Mouse (Mus musculus) MEL (cell line): ENCODE results near the gene Ecm2. TPM values are rescaled to one million over a fixed set of nuclear protein-coding genes. Genes with fewer than 3 reads are reported as not detected.
A peak's percentile ranks its signal among the peaks of the same experiment; 100 is the strongest.

ENCODE experiments used
- DNase-seq: peaks from one replicate; pipeline ENCODE4 v3.0.0; 2011; ENCODE audit warnings: low read depth, low spot score
- H3K27ac ChIP-seq: 2 replicates; pipeline ENCODE4 v1.5.1; 2012; ENCODE audit warnings: low read depth, mild to moderate bottlenecking, control low read depth, low read length, moderate library complexity; ENCODE audit not compliant: control insufficient read depth
- H3K27me3 ChIP-seq, 2 experiments: fragments of 150-350 bp in 1 of 2; sonication (generic) in 1 of 2; 2 replicates each; pipeline ENCODE4 v1.6.1; 2012; ENCODE audit warnings: low read length in 2 of 2, mild to moderate bottlenecking in 2 of 2, improper control_type of control experiment in 1 of 2, moderate library complexity in 1 of 2; ENCODE audit not compliant: insufficient read depth in 2 of 2, control insufficient read depth in 1 of 2
- H3K36me3 ChIP-seq, 2 experiments: 2 replicates each; pipeline ENCODE4 v1.6.1; 2012 to 2014; ENCODE audit warnings: low read length in 2 of 2, improper control_type of control experiment in 1 of 2, inconsistent platforms in 1 of 2, mild to moderate bottlenecking in 1 of 2; ENCODE audit not compliant: insufficient read depth in 2 of 2, control insufficient read depth in 1 of 2
- H3K4me1 ChIP-seq, 2 experiments: fragments of 150-350 bp in 1 of 2; sonication (generic) in 1 of 2; 2 replicates each; pipeline ENCODE4 v1.6.1; 2012; ENCODE audit warnings: low read length in 2 of 2, improper control_type of control experiment in 1 of 2, mild to moderate bottlenecking in 1 of 2; ENCODE audit not compliant: insufficient read depth in 2 of 2, control insufficient read depth in 1 of 2
- H3K4me3 ChIP-seq, 2 experiments: fragments of 150-350 bp in 1 of 2; sonication (generic) in 1 of 2; 2 replicates each; pipeline ENCODE4 v1.5.1; 2012; ENCODE audit warnings: low read depth in 2 of 2, low read length in 2 of 2, mild to moderate bottlenecking in 2 of 2, moderate library complexity in 2 of 2, control low read depth in 1 of 2, improper control_type of control experiment in 1 of 2; ENCODE audit not compliant: control insufficient read depth in 1 of 2, insufficient read depth in 1 of 2
- H3K79me2 ChIP-seq: 2 replicates; pipeline ENCODE4 v1.6.1; 2012; ENCODE audit warnings: mild to moderate bottlenecking, low read length, moderate library complexity; ENCODE audit not compliant: control insufficient read depth, poor library complexity, insufficient read depth
- H3K9ac ChIP-seq: 2 replicates; pipeline ENCODE4 v1.6.1; 2012; ENCODE audit warnings: low read depth, mild to moderate bottlenecking, control low read depth, low read length, moderate library complexity; ENCODE audit not compliant: control insufficient read depth, poor library complexity, severe bottlenecking
- H3K9me3 ChIP-seq: fragments of 150-350 bp; sonication (generic); replicated peaks from 2 replicates; pipeline ENCODE4 v1.6.1; 2012; ENCODE audit warnings: mild to moderate bottlenecking, low read length, improper control_type of control experiment, moderate library complexity; ENCODE audit not compliant: insufficient read depth
- BHLHE40 ChIP-seq: IDR thresholded peaks from 2 replicates; pipeline ENCODE4 v1.6.1; 2012; ENCODE audit warnings: low read depth, mild to moderate bottlenecking, inconsistent platforms, low read length, improper control_type of control experiment, borderline replicate concordance
- CHD2 ChIP-seq: IDR thresholded peaks from 2 replicates; pipeline ENCODE4 v1.6.1; 2011; ENCODE audit warnings: low read length, improper control_type of control experiment
- CTCF ChIP-seq, 3 experiments: IDR thresholded peaks in 2 of 3; conservative IDR thresholded peaks in 1 of 3; 2 replicates each; pipeline ENCODE4 v1.5.1; 2011 to 2012; ENCODE audit warnings: low read length in 3 of 3, low read depth in 2 of 3, mild to moderate bottlenecking in 2 of 3, improper control_type of control experiment in 1 of 3, inconsistent platforms in 1 of 3, mixed read lengths in 1 of 3, moderate library complexity in 1 of 3; ENCODE audit not compliant: control insufficient read depth in 1 of 3, insufficient read depth in 1 of 3, poor library complexity in 1 of 3, severe bottlenecking in 1 of 3
- ELF1 ChIP-seq: IDR thresholded peaks from 2 replicates; pipeline ENCODE4 v1.6.1; 2014; ENCODE audit warnings: low read depth, mild to moderate bottlenecking, inconsistent platforms, low read length, improper control_type of control experiment, moderate library complexity
- EP300 ChIP-seq, 2 experiments: IDR thresholded peaks; 2 replicates each; pipeline ENCODE4 v1.6.1; 2011; ENCODE audit warnings: improper control_type of control experiment in 2 of 2, low read length in 2 of 2, low read depth in 1 of 2, mild to moderate bottlenecking in 1 of 2
- ETS1 ChIP-seq: IDR thresholded peaks from 2 replicates; pipeline ENCODE4 v1.6.1; 2012; ENCODE audit warnings: low read depth, mild to moderate bottlenecking, inconsistent platforms, low read length, improper control_type of control experiment, moderate library complexity
- GABPA ChIP-seq: IDR thresholded peaks from 2 replicates; pipeline ENCODE4 v1.6.1; 2012; ENCODE audit warnings: low read depth, mild to moderate bottlenecking, inconsistent platforms, low read length, improper control_type of control experiment, moderate library complexity
- GATA1 ChIP-seq: IDR thresholded peaks from 2 replicates; pipeline ENCODE4 v1.6.1; 2011; ENCODE audit warnings: low read depth, low read length, improper control_type of control experiment
- HCFC1 ChIP-seq: IDR thresholded peaks from 2 replicates; pipeline ENCODE4 v1.6.1; 2012; ENCODE audit warnings: low read depth, mild to moderate bottlenecking, inconsistent platforms, low read length, improper control_type of control experiment, moderate library complexity
- MAFK ChIP-seq: IDR thresholded peaks from 2 replicates; pipeline ENCODE4 v1.6.1; 2011; ENCODE audit warnings: low read depth, mild to moderate bottlenecking, low read length, improper control_type of control experiment, borderline replicate concordance
- MEF2A ChIP-seq: IDR thresholded peaks from 2 replicates; pipeline ENCODE4 v1.6.1; 2014; ENCODE audit warnings: low read depth, mild to moderate bottlenecking, inconsistent platforms, low read length, improper control_type of control experiment; ENCODE audit not compliant: poor library complexity, insufficient replicate concordance, severe bottlenecking; ENCODE audit errors: extremely low read depth
- MYB ChIP-seq: IDR thresholded peaks from 2 replicates; pipeline ENCODE4 v1.6.1; 2011; ENCODE audit warnings: mild to moderate bottlenecking, low read depth, low read length, improper control_type of control experiment
- NRF1 ChIP-seq: IDR thresholded peaks from 2 replicates; pipeline ENCODE4 v1.6.1; 2014; ENCODE audit warnings: low read depth, mild to moderate bottlenecking, inconsistent platforms, low read length, improper control_type of control experiment, moderate library complexity; ENCODE audit not compliant: poor library complexity, insufficient read depth, severe bottlenecking
- POLR2AphosphoS5 ChIP-seq: IDR thresholded peaks from 2 replicates; pipeline ENCODE4 v1.6.1; 2012; ENCODE audit warnings: low read depth, borderline replicate concordance, mild to moderate bottlenecking, inconsistent platforms, low read length, moderate library complexity, mixed read lengths
- RCOR1 ChIP-seq: IDR thresholded peaks from 2 replicates; pipeline ENCODE4 v1.6.1; 2012; ENCODE audit warnings: low read depth, mild to moderate bottlenecking, inconsistent platforms, low read length, improper control_type of control experiment
- SIN3A ChIP-seq: IDR thresholded peaks from 2 replicates; pipeline ENCODE4 v1.6.1; 2012; ENCODE audit warnings: low read length, improper control_type of control experiment, inconsistent platforms
- TAL1 ChIP-seq: IDR thresholded peaks from 2 replicates; pipeline ENCODE4 v1.6.1; 2012; ENCODE audit warnings: mild to moderate bottlenecking, inconsistent platforms, low read length, moderate library complexity, mixed read lengths
- TCF12 ChIP-seq: IDR thresholded peaks from 2 replicates; pipeline ENCODE4 v1.6.1; 2014; ENCODE audit warnings: low read depth, mild to moderate bottlenecking, inconsistent platforms, low read length, improper control_type of control experiment, moderate library complexity
- USF1 ChIP-seq: IDR thresholded peaks from 2 replicates; pipeline ENCODE4 v1.6.1; 2014; ENCODE audit warnings: low read depth, mild to moderate bottlenecking, inconsistent platforms, low read length, improper control_type of control experiment, moderate library complexity
- USF2 ChIP-seq, 2 experiments: IDR thresholded peaks; 2 replicates each; pipeline ENCODE4 v1.6.1; 2011 to 2012; ENCODE audit warnings: improper control_type of control experiment in 2 of 2, low read length in 2 of 2, borderline replicate concordance in 1 of 2, inconsistent platforms in 1 of 2, low read depth in 1 of 2, mild to moderate bottlenecking in 1 of 2; ENCODE audit not compliant: insufficient read depth in 1 of 2
- ZKSCAN1 ChIP-seq: IDR thresholded peaks from 2 replicates; pipeline ENCODE4 v1.6.1; 2012; ENCODE audit warnings: low read depth, mild to moderate bottlenecking, inconsistent platforms, low read length, improper control_type of control experiment, moderate library complexity
- ZNF384 ChIP-seq: IDR thresholded peaks from 2 replicates; pipeline ENCODE4 v1.6.1; 2012; ENCODE audit warnings: low read depth, mild to moderate bottlenecking, inconsistent platforms, low read length, improper control_type of control experiment
- polyA plus RNA-seq, 2 experiments: library from polyadenylated mRNA; stranded (reverse) in 1 of 2; unstranded in 1 of 2; fragments of >175 nt in 1 of 2; fragments of >200 nt in 1 of 2; gene quantifications; 2 replicates each; pipeline versions ENCODE4 v1.2.1 to v1.2.4; 2012; ENCODE audit warnings: low replicate concordance in 2 of 2, low read depth in 1 of 2; ENCODE audit not compliant: insufficient read length in 2 of 2, insufficient read depth in 1 of 2, missing spikeins in 1 of 2
- total RNA-seq: library from RNA; depleted of rRNA; stranded (reverse); fragments of 300-350 nt; gene quantifications from 2 replicates; pipeline ENCODE4 v1.2.3, GENCODE M21; 2012

Ecm2 gene
- total and polyA plus RNA-seq, 3 experiments, result 0.04 to 0.08 TPM; not detected in 1

DNA sequence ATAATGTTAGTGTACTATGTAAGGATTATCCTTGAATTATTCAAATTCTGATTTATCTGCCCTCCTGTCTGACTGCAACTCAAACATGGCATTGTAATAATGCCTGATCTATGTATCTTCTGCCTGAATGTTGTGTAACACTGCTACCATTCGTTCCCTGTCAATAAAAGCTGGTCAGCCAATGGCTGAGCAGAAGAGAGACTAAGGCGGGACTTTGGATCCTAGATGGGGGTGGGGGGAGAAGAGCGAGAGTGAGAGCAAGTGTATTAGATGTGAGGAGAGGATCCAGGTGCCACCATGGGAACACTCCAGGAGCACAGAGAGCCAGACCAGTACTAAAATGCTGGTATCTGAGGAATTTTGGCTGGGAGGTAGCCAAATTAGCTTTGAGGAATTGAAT, 65.8 kb downstream of the Ecm2 start:
- no peak for TF ChIP-seq CTCF (IDR thresholded peaks at IDR 0.05 in 2 of 3, conservative IDR thresholded peaks at IDR 0.05 in 1 of 3; ENCODE audit: control insufficient read depth in 1 of 3, insufficient read depth in 1 of 3, low read depth in 2 of 3, low read length in 3 of 3, poor library complexity in 1 of 3, severe bottlenecking in 1 of 3)
- TF ChIP-seq CHD2, result no peak
- no peak for TF ChIP-seq ETS1
- TF ChIP-seq GATA1, result no peak
- no peak for TF ChIP-seq USF2 (IDR thresholded peaks at IDR 0.05; ENCODE audit: borderline replicate concordance in 1 of 2, insufficient read depth in 1 of 2, low read depth in 1 of 2, low read length in 2 of 2)
- Histone ChIP-seq H3K79me2 (no peaks in the 10 kb centered on the region), H3K27ac (no peak overlapping the region), H3K9me3 (no peaks in the 10 kb centered on the region), H3K9ac (no peak overlapping the region), H3K27me3 (no peaks in the 10 kb centered on the region), H3K4me3 (no peak overlapping the region), H3K4me1 (peaks cover 10 to 20% of the 10 kb centered on the region in 2 experiments), H3K36me3 (peaks cover 0 to 22% of the 10 kb centered on the region in 2 experiments; a peak in 2 of 4 replicates)
- no peak for DNase-seq

DNA sequence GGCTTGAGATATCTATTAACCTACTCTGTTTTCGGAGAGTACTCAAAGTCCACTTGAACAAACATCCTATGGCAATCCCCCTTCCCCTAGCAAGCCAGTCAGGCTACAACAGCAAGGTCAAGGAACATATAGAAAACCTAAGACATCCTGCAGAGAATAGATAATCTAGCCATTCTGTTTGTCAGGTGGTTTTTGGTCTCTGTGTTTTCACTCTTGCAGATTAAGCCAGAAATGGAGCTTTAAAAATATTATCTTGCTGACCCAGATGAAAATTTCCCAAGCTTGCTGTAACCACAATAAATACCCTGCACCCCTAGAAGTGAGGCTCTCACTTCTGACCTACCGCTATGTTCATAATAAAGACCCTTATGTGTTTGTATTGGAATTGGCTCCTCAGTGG, 66.8 kb downstream of the Ecm2 start:
- H3K27me3 ChIP-seq, result no peaks in the 10 kb centered on the region
- peak; percentile 65; the same call in 1 of the 2 replicates for TF ChIP-seq USF1
- TF ChIP-seq GATA1, result peak; percentile 94
- TF ChIP-seq MEF2A, result peak; percentile 64; the same call in 1 of the 2 replicates
- TF ChIP-seq NRF1, result no peak
- TF ChIP-seq CHD2, result peak; percentile 50
- 0 out of 2 replicates have a peak, but pooled peaks have one; percentile 29 for TF ChIP-seq ELF1
- peak; percentile 99 for TF ChIP-seq TCF12
- peak; percentile 40; the same call in 1 of the 2 replicates for TF ChIP-seq MAFK
- TF ChIP-seq ZKSCAN1, result no peak
- TF ChIP-seq TAL1, result peak; percentile 97
- peak; percentile 96 to 97 for TF ChIP-seq EP300 (IDR thresholded peaks at IDR 0.05; ENCODE audit: low read depth in 1 of 2, low read length in 2 of 2)
- no peak for TF ChIP-seq GABPA
- peak; percentile 58 for TF ChIP-seq SIN3A
- TF ChIP-seq CTCF (IDR thresholded peaks at IDR 0.05 in 2 of 3, conservative IDR thresholded peaks at IDR 0.05 in 1 of 3; ENCODE audit: control insufficient read depth in 1 of 3, insufficient read depth in 1 of 3, low read depth in 2 of 3, low read length in 3 of 3, poor library complexity in 1 of 3, severe bottlenecking in 1 of 3), result no peak
- peak; percentile 95 for TF ChIP-seq ETS1
- 0 out of 2 replicates have a peak, but pooled peaks have one; percentile 17 for TF ChIP-seq HCFC1
- TF ChIP-seq POLR2AphosphoS5, result no peak
- TF ChIP-seq ZNF384, result 0 out of 2 replicates have a peak, but pooled peaks have one; percentile 16
- TF ChIP-seq MYB, result 0 out of 2 replicates have a peak, but pooled peaks have one; percentile 35
- TF ChIP-seq RCOR1, result peak; percentile 87
- TF ChIP-seq BHLHE40, result peak; percentile 65
- peaks cover 10 to 20% of the 10 kb centered on the region in 2 experiments for H3K4me1 ChIP-seq
- no peak overlapping the region for H3K4me3 ChIP-seq
- no peak overlapping the region for H3K9ac ChIP-seq
- H3K9me3 ChIP-seq, result no peaks in the 10 kb centered on the region
- peak; percentile 75 for DNase-seq
- peaks cover 0 to 22% of the 10 kb centered on the region in 2 experiments; a peak in 2 of 4 replicates for H3K36me3 ChIP-seq
- no peaks in the 10 kb centered on the region for H3K79me2 ChIP-seq
- peak overlapping the region; percentile 73 for H3K27ac ChIP-seq
